Mouse (Mus musculus) R1 (cell line): ENCODE data around the gene Ssbp3.

Experiments used
- DNase-seq: peaks from one replicate; pipeline ENCODE4 v3.0.0-alpha.2; 2018; ENCODE audit warnings: low read depth, low spot score

Gene Ssbp3

DNA sequence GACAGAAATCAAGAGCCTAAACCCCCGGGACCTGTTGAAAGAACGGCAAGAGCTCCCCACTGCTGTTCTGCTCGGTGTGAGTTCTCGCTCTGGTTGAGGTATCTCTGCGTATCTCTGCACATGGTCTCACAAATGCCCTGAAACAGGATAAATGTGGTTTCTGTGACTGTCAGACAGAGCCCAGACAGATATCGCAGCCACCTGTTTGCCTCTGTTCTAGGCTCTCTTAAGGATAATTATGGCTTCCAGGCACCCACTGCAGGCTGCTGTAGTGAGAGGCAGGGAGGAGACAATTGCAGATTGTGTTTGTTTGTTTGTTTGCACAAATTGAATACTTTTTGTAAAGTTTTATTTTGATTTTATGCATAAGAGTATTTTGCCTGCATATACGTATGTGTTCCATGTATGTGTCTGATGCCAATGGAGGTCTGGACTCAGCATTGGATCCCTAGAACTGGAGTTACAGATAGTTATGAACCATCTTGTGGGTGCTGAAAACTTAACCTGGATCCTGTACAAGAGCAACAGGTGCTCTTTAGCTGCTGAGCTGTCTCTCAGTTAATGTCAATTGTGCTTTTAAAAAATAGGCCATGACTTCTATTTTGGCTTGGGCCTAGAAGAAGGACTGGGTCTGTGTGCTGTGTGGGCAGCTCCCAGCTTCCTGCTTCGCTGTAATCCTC lies 101.0 kb downstream of the Ssbp3 start:
- DNase-seq: no peak

DNA sequence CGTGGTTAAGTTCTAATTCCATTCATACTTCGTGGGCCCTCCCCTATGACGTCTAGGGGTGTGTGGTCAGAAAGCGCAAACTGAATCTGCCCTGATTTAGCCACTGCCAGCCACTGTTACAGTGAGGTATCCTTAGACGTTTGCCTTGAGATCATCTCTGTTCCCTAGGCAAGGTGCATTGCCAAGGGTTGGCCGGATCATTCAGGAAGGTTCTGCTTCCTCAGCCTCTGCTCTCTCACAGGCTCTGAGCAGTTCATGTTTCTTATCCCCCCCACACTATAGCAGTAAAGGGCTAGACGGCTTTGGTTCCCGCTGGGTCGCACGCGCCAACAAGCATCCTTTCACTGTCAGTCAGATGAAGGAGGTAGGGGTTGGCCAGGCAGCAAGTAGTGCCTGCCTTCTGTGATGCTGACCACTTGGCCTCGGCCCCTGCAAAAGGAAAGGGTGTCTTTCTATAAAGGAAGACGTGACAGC lies 101.5 kb downstream of the Ssbp3 start:
- no peak for DNase-seq

DNA sequence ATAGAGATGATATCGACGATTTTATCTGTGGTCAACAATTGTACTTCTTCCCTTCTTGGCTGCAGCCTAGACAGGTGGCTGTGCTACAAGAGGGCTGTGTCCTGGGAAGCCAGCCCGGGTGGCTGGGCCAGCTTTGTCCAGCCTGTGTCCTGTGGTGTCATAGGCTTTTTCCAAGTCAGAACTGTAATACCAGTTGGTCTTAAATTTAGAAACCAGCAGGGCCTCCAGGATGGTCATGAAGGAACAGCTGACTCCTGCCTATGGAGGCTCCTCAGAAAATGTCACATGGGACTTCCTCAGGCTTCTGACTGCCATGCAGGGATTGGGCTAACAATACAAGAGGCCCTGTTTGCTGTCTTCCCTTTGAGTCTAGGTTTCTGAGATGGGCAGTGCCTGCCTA lies 102.1 kb downstream of the Ssbp3 start:
- no peak for DNase-seq

DNA sequence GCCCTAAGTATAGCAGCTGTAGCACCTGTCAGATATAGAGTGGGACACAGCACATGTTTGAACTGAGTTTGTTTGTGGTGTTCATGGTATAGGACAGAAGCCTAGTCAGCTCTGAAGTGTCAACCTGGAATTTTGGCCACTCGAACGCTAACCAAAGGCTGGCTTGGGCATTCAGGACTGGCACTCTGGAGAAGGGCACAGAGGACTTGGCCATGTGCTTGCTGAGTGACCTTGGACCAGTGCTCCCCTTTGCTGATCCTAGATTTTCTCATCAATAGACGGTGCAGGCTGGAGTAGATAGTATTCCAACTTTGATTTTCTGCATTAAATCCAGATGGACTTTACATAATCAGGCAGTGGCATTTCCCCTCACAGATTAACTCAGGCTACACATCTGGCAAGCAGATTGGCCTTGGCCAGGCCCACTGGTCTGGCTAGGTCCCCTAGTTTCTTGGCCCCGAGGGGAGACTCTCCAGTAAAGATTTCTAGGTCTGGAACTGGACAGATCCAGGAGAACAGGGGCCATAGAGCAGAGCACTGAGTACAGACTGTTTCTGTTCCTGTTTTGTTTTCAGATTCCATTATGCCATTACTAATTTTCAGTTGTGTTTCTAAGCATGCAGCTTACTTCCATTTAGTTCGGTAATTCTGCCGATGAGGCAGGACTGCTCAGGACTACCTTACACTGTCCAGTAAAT lies 102.8 kb downstream of the Ssbp3 start:
- no peak for DNase-seq

DNA sequence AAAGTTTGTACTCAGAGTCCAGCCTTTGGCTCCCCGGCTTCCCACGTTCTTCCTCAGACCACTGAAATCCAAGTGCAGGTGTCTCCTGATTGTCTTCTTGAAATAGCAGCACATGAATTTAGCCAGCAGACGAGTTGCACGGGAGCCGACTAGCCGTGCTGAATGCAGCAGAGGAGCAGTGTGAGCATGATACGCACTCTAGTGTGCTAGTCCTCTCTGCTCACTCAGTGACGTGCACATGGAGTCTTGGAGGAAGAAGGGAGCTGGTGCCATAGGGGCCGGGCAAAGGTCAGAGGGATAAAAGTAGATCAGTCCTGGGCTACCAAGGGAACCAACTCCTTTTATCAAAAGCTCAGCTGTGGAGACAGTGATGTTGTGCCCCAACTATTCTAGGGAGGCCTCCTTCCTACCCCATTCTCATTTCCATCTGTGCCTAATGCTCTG lies 103.3 kb downstream of the Ssbp3 start:
- DNase-seq: no peak

DNA sequence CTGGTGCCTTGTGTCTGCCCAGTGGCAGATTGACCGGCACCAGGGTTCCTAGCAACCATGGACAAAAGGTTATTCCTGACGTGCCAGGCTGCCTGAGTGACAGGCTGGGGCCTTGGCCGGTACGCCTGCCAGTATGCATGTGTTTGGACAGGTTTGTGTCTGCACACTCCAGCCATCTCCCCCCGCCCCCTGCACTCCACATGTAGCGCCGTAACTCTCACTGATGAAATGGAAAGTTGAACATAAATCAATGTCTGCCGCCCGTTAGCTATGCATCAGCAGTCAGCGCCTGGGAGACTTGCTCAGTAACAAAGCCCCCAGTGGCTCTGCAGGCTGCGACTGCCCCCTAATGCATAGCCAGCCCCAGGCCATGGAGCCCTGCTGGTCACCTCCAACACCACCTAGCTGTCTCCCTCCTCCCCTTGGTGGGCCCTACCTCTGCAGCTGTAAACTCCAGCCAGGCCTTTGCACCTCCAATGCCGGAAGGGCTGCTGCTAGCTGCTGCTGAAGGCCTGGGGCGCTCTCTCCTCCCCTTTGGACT lies 105.5 kb downstream of the Ssbp3 start:
- no peak for DNase-seq

DNA sequence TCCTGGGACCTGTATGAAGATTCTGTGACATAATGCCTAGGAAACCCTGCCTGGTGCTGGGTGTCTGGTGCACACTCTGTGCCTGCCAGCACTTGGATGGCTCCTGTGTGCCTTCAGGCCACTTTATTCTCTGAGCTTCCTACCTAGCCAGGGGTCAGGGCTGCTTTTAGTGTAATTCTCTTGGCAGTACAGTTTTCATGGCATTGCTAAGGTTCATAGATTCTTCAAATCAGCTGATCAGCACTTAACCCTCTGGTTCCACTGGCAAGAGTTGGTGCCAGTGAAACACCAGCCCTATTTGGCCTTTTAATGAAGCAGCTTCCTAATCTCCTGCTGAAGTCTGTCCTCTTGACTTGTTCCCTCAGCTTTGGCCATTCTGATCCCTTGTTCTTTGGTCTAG lies 106.8 kb downstream of the Ssbp3 start:
- DNase-seq: no peak

DNA sequence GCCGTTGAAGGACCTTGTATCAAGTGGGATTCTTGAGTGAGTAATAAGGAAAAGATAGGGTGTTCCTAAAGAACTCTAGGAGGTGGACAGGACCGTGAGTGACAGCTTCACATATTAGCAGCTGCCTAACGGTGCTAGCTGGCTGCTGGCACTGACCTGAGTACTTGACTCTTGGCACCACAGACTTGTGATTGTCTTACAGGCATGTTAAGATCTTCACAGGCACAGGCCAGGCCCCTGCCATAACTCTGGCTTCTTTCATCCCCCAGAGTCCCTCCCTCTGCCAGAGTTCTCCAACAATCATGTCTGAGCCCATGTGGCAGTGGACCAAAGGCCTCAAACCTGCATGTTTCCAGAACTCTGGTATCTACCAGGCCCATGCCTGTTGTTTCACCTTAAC lies 108.0 kb downstream of the Ssbp3 start:
- DNase-seq: no peak

DNA sequence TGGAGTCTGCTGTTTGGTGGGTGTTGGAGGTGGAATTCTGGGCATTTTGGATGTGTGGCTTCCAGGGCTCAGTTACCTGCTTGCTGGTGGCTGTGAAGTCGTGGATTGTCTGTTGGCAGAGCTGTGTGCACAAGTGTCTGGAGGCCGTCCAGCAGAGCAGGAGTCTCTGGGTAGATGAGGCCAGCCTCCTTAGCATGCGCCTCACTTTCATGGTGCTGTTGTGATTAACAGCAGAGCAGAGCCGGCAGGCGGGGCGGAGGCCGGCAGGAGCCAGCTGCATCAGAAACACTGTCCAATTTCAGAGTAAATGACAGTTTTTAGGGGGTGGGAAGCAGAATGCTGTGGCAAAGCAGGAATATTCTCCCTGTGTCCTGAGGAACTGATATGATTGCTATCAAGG lies 108.5 kb downstream of the Ssbp3 start:
- no peak for DNase-seq

DNA sequence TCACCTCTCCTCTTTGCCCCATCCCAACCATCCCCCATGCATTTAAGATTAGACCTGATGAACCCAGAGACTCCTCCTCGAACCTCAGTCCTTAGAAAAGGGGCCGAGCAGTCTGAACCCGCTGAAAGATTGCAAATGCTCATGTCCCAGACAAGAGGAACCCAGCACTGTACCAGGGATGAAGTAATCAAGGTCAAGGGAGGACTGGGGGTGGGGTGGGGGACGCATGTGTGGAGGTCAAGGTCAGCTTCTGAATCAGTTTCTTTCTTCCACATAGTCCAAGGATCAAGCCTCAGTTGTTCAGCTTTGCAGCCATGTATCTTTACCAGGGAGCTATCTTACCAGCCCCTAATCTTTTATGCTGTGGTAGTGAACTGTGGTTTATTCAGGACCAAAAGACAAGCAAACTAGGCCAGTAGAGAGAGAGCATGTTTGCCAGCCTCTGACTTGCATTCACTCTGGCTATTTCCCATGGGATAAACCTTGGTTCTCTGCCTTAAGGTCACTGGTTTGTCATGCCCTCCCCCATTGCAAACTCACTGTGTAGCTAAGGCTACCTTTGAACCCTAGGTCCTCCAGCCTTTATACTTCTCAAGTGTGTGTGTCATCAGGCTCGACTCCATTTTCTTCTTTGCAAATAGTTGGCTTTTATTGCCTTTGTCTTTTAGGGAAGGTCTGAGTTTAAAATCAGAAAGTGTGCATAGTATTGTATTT lies 109.9 kb downstream of the Ssbp3 start:
- DNase-seq: no peak

DNA sequence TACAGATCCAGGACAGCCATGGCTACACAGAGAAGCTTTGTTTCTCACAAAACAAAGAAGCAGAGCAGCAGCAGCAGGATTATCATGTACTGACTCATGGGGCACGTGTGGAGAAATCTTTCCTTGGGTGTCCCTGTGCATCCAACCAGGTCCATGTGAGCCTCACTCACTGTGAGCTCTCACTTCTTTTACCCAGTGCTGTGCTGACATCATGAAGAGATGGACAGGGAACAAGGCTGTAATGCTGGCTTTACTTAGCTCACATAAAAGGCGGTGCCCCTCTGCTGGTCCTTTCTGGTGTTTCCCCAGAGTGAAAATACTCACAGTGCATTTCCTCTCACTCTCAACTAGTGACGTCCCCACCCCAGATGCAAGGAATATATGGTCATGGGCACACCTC lies 111.0 kb downstream of the Ssbp3 start:
- no peak for DNase-seq

DNA sequence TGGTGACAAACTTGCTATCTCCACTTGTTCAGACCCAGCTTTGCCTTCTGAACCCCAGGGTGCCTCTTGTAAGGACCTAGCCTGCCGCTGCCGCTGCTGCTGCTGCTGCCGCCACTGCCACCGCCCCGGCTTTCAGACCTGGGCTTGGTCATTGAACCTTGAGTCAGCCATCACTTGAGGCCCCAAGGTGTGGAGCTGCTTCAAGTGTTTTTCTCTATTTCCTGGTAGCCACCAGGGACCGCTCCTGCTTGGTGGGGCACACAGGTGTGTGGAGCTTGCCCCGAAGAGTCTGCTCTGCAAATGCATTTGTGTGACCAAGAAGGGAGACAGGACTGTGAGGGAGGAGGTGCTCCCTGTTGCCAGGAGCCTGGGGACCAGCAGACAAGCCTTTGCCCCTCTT lies 114.4 kb downstream of the Ssbp3 start:
- DNase-seq: no peak

DNA sequence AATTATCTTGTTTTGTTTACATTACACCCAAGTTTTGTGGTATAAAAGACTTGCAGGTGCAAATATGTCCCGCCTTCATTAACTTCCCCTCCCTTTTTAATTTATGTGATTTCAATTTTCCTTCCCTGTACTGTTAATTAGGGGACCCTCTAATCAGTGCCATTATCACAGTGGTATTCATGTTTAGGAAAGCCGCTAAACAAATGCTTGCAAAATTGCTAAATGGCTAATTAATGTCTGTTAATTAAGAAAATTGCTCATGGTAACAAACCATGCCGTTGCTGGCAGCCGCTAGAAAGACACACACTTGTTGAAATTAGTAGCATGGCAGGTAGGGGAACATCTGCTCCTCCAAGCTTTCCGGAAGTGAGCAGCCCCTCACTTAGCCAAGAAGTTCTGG lies 114.9 kb downstream of the Ssbp3 start:
- DNase-seq: no peak

DNA sequence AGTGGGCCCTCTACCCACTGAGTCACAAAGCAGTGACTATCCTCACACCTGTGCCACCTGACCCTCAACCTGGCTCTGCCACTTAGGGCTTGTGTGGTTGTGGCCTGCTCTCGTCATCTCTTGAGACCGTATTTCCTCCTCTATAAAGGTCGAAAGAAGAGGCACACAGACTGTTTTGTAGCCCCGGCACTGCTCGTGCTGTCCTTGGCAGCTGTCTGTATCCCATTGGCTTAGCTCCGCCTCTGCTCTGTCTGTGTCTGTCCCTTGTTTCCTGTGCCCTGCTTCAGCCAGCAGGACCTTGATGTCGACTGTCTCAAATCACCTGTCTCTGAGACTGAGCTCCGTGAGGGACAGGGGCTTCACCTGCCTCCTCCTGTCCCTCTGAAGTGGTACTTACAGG lies 116.0 kb downstream of the Ssbp3 start:
- no peak for DNase-seq

DNA sequence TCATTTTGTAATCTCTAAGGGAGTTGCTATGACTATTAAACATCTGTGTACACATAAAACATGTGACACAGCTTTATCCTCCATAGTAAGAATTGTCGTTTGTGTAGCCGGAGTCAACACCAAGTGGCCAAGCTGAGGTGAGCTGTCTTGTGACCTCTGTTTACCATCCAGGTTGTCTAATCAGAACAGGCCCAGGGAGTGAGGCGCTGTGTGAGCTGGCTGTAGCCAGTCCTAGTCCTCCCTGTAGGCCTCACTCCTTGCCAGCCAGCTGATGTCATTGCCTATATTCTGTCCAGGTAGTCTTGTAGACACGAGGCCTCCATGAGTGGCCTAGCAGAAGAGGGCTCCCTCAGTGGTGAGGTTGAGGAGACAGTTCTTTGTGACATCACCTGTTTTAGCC lies 125.2 kb downstream of the Ssbp3 start:
- DNase-seq: no peak

DNA sequence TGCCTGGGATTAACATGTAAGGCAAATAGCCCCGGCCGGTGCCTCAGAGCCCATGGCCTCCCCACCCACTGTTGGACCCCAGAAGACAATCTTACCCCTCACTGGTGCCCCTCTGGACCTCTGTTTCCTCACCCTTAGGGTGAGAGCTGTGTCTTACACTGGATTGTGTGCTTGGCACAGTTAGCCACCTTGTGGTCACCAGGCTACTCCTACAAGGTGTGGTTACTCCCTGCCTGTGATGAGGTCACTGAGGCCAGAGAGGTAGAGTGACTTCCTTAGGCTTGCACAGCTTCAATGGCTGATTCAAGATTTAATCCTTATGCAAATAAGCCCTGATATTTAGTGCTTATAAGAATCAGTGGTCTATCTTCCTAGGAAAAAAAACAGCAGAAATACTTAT lies 126.5 kb downstream of the Ssbp3 start:
- DNase-seq: no peak

DNA sequence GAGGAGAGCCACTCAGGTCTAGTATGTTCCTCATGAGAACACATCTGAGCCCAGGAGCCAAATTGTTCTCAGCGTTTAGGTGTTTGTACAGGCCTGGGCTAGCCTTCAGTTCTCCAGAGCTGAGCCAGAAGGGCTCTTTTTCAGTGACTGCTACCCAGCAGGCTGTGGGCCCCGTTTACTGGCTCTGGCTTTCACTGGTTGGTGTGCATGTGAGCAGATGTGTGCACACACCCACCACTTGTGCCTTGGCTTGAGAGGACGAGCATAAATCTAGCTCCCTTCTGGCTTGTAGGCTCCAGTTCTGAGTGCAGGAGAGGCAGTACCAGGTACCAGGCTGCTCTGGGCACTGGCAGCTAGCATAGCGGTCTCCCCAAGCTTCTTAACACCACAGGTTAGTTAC lies 127.8 kb downstream of the Ssbp3 start:
- no peak for DNase-seq

DNA sequence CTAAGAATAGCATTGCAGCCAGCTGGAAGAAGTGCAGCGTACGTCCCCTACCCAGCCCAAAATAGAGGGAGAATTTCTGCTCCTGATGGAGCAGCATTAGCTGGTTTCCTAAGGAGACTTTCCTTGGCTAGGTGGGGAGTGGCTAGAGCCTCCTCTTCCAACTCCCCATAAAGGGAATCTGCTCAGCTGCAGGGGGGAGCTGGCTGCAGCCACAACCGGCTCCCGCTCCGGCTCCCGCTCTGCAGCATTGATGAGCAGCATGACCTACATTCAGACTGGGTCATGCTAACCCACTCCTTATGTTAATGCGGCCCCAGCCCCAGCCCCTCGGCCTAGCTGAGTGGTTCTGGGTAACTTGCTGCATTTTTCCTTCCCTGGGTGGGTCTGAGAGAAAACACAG lies 128.8 kb downstream of the Ssbp3 start:
- no peak for DNase-seq

DNA sequence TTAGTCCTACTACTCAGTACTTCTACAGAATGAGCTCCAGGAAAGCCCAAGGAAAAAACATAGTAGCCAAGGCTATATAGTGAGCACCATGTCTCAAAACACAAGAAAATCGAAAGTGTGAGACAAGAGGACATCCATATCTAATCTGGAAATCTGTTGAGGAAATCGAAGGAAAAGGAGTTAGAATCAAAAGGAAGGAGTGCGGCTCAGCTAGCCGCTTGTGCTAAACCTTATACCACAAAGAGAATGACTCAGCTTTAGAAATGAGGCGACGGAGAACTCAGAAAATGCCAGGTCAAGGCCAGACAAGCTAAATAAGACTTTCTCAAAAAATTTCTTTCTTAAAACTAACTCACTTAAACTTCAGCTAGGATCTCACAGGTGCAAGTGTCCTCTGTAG lies 131.8 kb downstream of the Ssbp3 start:
- no peak for DNase-seq

DNA sequence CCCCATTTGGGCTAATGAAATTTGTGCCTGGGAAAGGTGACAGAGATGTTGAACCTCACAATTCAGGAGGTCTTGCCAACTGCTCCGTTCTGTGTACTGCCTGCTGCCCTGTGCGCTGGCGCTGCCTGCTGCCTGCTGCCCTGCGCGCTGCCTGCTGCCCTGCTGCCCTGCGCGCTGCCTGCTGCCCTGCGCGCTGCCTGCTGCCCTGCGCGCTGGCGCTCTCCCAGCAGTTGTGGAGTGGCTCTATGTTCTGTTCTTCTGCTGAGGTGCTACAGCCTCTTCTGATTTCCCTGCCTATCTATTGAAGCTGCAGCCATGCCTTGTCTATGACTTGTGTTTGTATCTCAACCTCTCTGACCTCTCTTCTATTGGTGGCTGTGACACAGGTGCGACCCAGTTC lies 134.7 kb downstream of the Ssbp3 start:
- DNase-seq: no peak

DNA sequence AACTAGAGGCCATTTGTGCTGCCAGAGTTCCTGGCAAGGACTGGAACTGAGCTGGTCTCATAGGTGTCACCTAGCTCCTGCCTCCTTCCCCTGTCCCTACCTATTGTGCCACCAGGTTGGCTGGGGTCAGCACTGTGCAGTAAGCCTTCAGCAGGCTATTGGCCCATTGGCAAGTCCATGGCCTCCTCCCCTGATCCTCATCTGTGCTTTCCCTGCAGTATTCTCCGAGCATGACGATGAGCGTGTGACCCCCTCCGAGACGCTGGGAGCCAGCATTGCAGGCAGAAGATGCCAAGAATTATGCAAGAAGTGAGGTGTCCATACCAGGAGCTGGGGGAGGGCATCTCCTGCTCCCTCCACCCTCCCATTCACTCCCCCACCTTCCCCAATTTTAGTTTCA lies 137.3 kb downstream of the Ssbp3 start:
- DNase-seq: no peak

DNA sequence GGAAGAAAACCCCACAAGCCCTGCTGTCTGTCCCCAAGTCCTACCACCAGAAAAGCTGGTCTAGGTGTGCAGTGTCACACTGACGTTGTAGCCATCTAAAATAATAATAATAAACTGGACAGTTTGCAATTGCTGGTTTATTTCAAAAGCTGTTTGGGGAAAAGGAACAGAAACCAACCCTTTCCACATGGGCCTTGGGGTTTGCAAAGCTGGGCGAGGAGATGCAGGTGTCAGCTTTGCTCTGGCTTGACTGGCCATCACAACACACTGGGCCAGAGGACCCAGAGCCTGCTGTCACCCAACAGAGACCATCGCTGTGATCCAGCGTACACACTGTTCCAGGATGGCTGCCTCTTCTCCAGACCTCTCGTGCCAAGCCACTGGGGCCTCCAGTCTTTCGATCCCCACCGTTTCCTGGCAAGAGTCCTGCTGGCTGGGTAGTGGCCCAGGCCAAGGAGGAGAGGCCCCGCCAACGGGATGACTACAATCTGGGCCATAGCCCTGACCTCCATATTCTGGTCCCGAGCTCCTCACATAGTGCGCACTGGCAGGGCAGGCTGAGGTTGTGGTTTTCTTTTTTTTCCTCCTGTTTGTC lies 138.2 kb downstream of the Ssbp3 start:
- DNase-seq: no peak
